Mouse (Mus musculus): ENCODE data around the gene Ttll5.

DNA sequence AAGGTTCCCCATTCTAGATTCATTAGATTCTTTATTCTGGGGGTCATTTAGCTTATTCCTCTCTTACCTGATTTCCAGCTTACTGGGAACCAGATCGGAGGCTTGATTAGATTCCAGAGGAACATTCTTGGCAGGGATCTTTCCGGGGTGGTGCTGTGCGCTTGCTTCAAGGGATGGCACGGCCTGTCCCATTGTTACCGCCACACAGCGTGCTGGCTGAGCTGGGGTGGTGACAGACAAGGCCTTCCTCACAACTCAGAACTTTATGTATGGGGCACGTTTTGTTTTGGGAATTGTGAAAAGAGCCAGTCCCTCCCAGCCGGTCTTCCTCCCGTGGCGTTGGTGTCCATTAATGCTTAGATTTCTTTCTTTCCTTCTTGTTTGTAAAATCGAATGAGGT lies 278.9 kb downstream of the Ttll5 start:
- TF ChIP-seq GATA1 (IDR thresholded peaks at IDR 0.05; ENCODE audit: borderline replicate concordance, low read length) (no peak), FLI1 (IDR thresholded peaks at IDR 0.05; ENCODE audit: low read length) (no peak)
